Mouse (Mus musculus): Measurements from ENCODE around the gene Rnf169. TPM values are rescaled to one million over a fixed set of nuclear protein-coding genes. Genes with fewer than 3 reads are reported as not detected.
"Not testable (repeated sequence)": the region's sequence is repeated elsewhere in the genome, so short reads cannot be mapped to it uniquely, and the experiment has no call there.

The Rnf169 gene
- total RNA-seq, 4 experiments from 2014 or later, result 17.0 to 25.7 (median 19.9) TPM

- DNase-seq, result no peak
Measured at GRCm38 (mm10) chr7:99979081-99979480, 1.2 kb downstream of the Rnf169 start.

GRCm38 (mm10) chr7:99978041-99978440 is 2.2 kb downstream of the Rnf169 start:
- no peak for DNase-seq

GRCm38 (mm10) chr7:99975819-99976575 is 4.3 kb downstream of the Rnf169 start:
- DNase-seq, result no peak

GRCm38 (mm10) chr7:99974208-99974970 is 5.9 kb downstream of the Rnf169 start:
- no peak for DNase-seq

GRCm38 (mm10) chr7:99972912-99973311 is 7.3 kb downstream of the Rnf169 start:
- DNase-seq, result not testable (repeated sequence)

GRCm38 (mm10) chr7:99971926-99972325 is 8.3 kb downstream of the Rnf169 start:
- DNase-seq, result no peak

GRCm38 (mm10) chr7:99969151-99969550 is 11.1 kb downstream of the Rnf169 start:
- no peak for DNase-seq

- DNase-seq, result no peak
Measured at GRCm38 (mm10) chr7:99966011-99966721, 14.1 kb downstream of the Rnf169 start.

GRCm38 (mm10) chr7:99965020-99965841 is 15.0 kb downstream of the Rnf169 start:
- no peak for DNase-seq

GRCm38 (mm10) chr7:99963237-99963860 is 16.9 kb downstream of the Rnf169 start:
- no peak for DNase-seq

- no peak for DNase-seq
Measured at GRCm38 (mm10) chr7:99962536-99963236, 17.6 kb downstream of the Rnf169 start.

- no peak for DNase-seq
Measured at GRCm38 (mm10) chr7:99961518-99961917, 18.7 kb downstream of the Rnf169 start.

- DNase-seq, result not testable (repeated sequence)
Measured at GRCm38 (mm10) chr7:99960571-99960970, 19.7 kb downstream of the Rnf169 start.

- no peak for DNase-seq
Measured at GRCm38 (mm10) chr7:99957226-99957965, 22.9 kb downstream of the Rnf169 start.

- no peak for DNase-seq
Measured at GRCm38 (mm10) chr7:99956095-99956494, 24.2 kb downstream of the Rnf169 start.

- no peak for DNase-seq
Measured at GRCm38 (mm10) chr7:99954212-99954611, 26.0 kb downstream of the Rnf169 start.

- no peak for DNase-seq
Measured at GRCm38 (mm10) chr7:99953442-99954098, 26.7 kb downstream of the Rnf169 start.

- DNase-seq, result no peak
Measured at GRCm38 (mm10) chr7:99947329-99947728, 32.9 kb downstream of the Rnf169 start.

GRCm38 (mm10) chr7:99946356-99946755 is 33.9 kb downstream of the Rnf169 start:
- no peak for DNase-seq

GRCm38 (mm10) chr7:99945939-99946338 is 34.3 kb downstream of the Rnf169 start:
- DNase-seq, result no peak
